Mouse (Mus musculus): ENCODE measurements around the gene Zc3h10. TPM values are rescaled to one million over a fixed set of nuclear protein-coding genes. Genes with fewer than 3 reads are reported as not detected.

The Zc3h10 gene
- polyA plus RNA-seq, 1 experiment from 2014 or later, result 9.5 TPM

DNA sequence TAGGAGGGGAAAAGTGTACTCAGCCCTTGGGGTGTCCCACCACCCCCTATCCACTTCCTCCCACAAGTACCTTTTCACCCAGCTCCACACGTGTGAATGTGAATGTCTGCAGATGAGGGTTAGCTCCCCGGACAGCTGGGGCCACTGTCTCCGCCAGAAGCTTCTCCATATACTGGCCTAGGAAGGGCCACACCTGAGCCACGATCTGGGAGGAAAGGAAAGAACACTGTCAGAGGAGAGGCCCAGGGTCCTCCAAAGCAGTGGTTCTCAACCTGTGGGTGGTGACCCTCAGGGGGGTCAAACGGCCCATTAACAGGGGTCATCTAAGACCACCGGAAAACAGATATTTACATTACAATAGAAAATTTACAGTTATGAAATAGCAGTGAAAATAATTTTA is 25.2 kb downstream of the Zc3h10 start:
- Histone ChIP-seq H3K36me3 (ENCODE audit: control insufficient read depth, insufficient read depth) (peaks cover 22% of the 10 kb centered on the region), H3K9me3 (replicated peaks; ENCODE audit: control insufficient read depth, low read length) (no peaks in the 10 kb centered on the region), H3K4me2 (ENCODE audit: low read depth, low read length) (no peak overlapping the region), H3K9ac (ENCODE audit: low read length) (no peak overlapping the region), H3K4me1 (ENCODE audit: control insufficient read depth, insufficient read depth, low read length) (peaks cover 7% of the 10 kb centered on the region), H3K27me3 (ENCODE audit: control insufficient read depth, insufficient read depth, low read length) (no peaks in the 10 kb centered on the region), H3K27ac (ENCODE audit: low read length) (no peak overlapping the region), H3K4me3 (ENCODE audit: low read length) (no peak overlapping the region)
- no peak for ATAC-seq (replicated peaks; ENCODE audit: extremely low read depth, insufficient read depth, low FRiP score)
- WGBS, result 75% methylated on average over 6 of the region's 6 CpGs

DNA sequence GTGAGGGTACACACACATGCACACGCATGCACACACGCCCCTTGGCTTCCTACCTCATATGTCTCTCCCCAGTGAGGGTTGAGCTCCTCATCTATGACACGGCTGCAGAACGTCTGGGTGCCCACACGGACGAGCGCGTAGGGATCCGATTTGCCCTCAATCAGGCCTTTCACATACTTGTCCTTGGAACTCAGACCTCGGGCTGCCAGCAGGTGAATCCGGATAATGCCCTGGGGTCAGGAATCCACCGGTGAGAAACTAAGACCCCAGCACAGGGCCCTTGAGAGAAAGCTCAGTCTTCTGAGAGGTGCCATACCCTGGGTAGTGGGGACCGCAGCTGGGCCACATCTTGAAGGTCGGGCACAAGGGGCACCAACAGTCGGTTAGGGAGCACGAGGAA is 27.0 kb downstream of the Zc3h10 start:
- Histone ChIP-seq H3K27me3 (ENCODE audit: control insufficient read depth, insufficient read depth, low read length) (no peaks in the 10 kb centered on the region), H3K4me3 (ENCODE audit: low read length) (no peak overlapping the region), H3K9me3 (replicated peaks; ENCODE audit: control insufficient read depth, low read length) (no peaks in the 10 kb centered on the region), H3K36me3 (ENCODE audit: control insufficient read depth, insufficient read depth) (peaks cover 37% of the 10 kb centered on the region), H3K4me2 (ENCODE audit: low read depth, low read length) (no peak overlapping the region), H3K27ac (ENCODE audit: low read length) (no peak overlapping the region), H3K4me1 (ENCODE audit: control insufficient read depth, insufficient read depth, low read length) (peaks cover 7% of the 10 kb centered on the region), H3K9ac (ENCODE audit: low read length) (no peak overlapping the region)
- WGBS, result 87% methylated on average over 16 of the region's 16 CpGs
- no peak for ATAC-seq (replicated peaks; ENCODE audit: extremely low read depth, insufficient read depth, low FRiP score)

DNA sequence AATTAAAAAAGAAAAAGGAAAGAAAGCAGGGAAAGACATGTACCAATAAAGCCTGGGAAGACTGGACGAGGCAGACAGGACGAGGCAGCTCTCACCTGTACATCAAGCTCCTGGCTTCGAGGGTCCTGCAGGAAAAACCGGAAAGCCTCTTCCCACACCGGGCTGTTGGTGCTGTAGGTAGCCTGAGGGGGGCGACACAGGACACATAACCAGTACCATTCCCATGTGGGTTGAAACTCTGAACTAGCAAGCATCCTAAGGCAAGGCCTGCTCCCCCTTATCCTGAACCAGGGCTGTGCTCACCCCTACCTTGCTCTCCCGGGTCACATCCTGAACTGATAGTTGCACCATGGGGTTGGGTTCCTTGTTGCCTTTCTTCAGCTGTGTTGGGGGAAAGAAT is 28.7 kb downstream of the Zc3h10 start:
- no peak overlapping the region for H3K4me3 ChIP-seq (ENCODE audit: low read length)
- H3K27ac ChIP-seq (ENCODE audit: low read length), result no peak overlapping the region
- ATAC-seq (replicated peaks; ENCODE audit: extremely low read depth, insufficient read depth, low FRiP score), result 0 out of 2 replicates have a peak, but pooled peaks have one; percentile 9
- 74% methylated on average over 7 of the region's 7 CpGs for WGBS
- H3K4me1 ChIP-seq (ENCODE audit: control insufficient read depth, insufficient read depth, low read length), result peaks cover under 1% of the 10 kb centered on the region; the same call in 1 of the 2 replicates
- no peak overlapping the region for H3K9ac ChIP-seq (ENCODE audit: low read length)
- no peaks in the 10 kb centered on the region for H3K9me3 ChIP-seq (replicated peaks; ENCODE audit: control insufficient read depth, low read length)
- no peaks in the 10 kb centered on the region for H3K27me3 ChIP-seq (ENCODE audit: control insufficient read depth, insufficient read depth, low read length)
- H3K4me2 ChIP-seq (ENCODE audit: low read depth, low read length), result no peak overlapping the region
- H3K36me3 ChIP-seq (ENCODE audit: control insufficient read depth, insufficient read depth), result peaks cover 42% of the 10 kb centered on the region

DNA sequence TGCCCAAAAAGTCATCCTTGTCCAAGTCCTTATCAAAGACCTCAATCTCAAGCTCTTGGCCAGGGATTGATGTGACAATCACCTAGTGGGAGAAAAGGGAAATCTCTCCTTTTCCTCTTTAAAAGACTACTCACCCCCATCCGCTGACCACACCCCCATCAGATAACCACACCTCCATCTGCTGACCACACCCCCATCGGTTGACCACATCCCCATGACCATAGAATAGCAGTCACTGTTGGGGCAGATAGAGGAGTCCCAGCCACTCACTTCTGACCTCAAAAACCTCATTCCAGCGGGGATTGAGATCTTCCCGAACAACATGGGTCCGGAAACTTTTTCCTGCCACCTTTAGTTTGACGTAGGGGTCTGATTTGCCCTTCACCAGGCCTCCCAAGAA is 30.9 kb downstream of the Zc3h10 start:
- H3K4me3 ChIP-seq (ENCODE audit: low read length), result no peak overlapping the region
- no peaks in the 10 kb centered on the region for H3K27me3 ChIP-seq (ENCODE audit: control insufficient read depth, insufficient read depth, low read length)
- no peak for ATAC-seq (replicated peaks; ENCODE audit: extremely low read depth, insufficient read depth, low FRiP score)
- no peak overlapping the region for H3K4me2 ChIP-seq (ENCODE audit: low read depth, low read length)
- H3K9me3 ChIP-seq (replicated peaks; ENCODE audit: control insufficient read depth, low read length), result no peaks in the 10 kb centered on the region
- 43% methylated on average over 6 of the region's 6 CpGs for WGBS
- H3K9ac ChIP-seq (ENCODE audit: low read length), result no peak overlapping the region
- H3K27ac ChIP-seq (ENCODE audit: low read length), result no peak overlapping the region
- no peaks in the 10 kb centered on the region for H3K4me1 ChIP-seq (ENCODE audit: control insufficient read depth, insufficient read depth, low read length)
- peaks cover 44% of the 10 kb centered on the region for H3K36me3 ChIP-seq (ENCODE audit: control insufficient read depth, insufficient read depth)

DNA sequence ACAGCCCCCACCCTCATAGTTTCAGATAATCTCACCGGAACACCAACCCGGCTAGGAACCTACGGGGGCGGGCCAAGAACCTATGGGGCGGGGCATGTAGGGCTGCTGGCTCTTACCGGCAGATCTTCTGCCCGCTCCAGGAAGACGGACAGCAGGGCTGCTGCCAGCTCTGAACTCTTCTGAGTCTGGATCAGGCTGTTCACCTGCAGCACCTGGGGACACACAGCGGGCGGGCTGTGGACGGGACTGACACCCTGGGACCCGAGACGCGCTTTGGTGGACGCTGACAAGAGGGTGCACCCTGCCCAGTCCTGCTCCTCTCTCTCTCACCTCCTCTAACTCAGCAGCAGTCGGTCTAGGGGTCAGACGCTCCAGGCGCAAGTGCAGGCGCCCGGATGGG is 31.5 kb downstream of the Zc3h10 start:
- no peaks in the 10 kb centered on the region for H3K9me3 ChIP-seq (replicated peaks; ENCODE audit: control insufficient read depth, low read length)
- no peak overlapping the region for H3K4me3 ChIP-seq (ENCODE audit: low read length)
- H3K27ac ChIP-seq (ENCODE audit: low read length), result no peak overlapping the region
- H3K4me1 ChIP-seq (ENCODE audit: control insufficient read depth, insufficient read depth, low read length), result no peaks in the 10 kb centered on the region
- no peak for ATAC-seq (replicated peaks; ENCODE audit: extremely low read depth, insufficient read depth, low FRiP score)
- 51% methylated on average over 20 of the region's 20 CpGs for WGBS
- peaks cover 41% of the 10 kb centered on the region for H3K36me3 ChIP-seq (ENCODE audit: control insufficient read depth, insufficient read depth)
- no peak overlapping the region for H3K9ac ChIP-seq (ENCODE audit: low read length)
- H3K27me3 ChIP-seq (ENCODE audit: control insufficient read depth, insufficient read depth, low read length), result no peaks in the 10 kb centered on the region
- H3K4me2 ChIP-seq (ENCODE audit: low read depth, low read length), result no peak overlapping the region

DNA sequence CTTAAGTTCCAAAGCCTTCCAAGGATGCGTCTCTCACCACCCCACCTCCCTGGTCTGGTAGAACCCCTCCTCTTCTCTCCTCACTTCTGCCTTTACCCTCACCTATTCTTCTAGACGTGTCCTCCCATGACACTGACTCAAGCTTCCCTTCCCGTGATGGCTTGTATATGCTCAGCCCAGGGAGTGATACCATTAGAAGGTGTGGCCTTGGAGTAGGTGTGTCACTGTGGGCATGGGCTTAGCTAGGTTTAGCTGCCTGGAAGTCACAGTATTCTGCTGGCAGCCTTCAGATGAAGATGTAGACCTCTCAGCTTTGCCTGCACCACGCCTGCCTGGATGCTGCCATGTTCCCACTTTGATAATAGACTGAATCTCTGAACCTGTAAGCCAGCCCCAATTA is 32.5 kb downstream of the Zc3h10 start:
- no peaks in the 10 kb centered on the region for H3K27me3 ChIP-seq (ENCODE audit: control insufficient read depth, insufficient read depth, low read length)
- no peak overlapping the region for H3K4me3 ChIP-seq (ENCODE audit: low read length)
- no peaks in the 10 kb centered on the region for H3K4me1 ChIP-seq (ENCODE audit: control insufficient read depth, insufficient read depth, low read length)
- ATAC-seq (replicated peaks; ENCODE audit: extremely low read depth, insufficient read depth, low FRiP score), result no peak
- no peak overlapping the region for H3K9ac ChIP-seq (ENCODE audit: low read length)
- peaks cover 40% of the 10 kb centered on the region for H3K36me3 ChIP-seq (ENCODE audit: control insufficient read depth, insufficient read depth)
- H3K9me3 ChIP-seq (replicated peaks; ENCODE audit: control insufficient read depth, low read length), result no peaks in the 10 kb centered on the region
- no peak overlapping the region for H3K27ac ChIP-seq (ENCODE audit: low read length)
- 87% methylated on average over 4 of the region's 4 CpGs for WGBS
- no peak overlapping the region for H3K4me2 ChIP-seq (ENCODE audit: low read depth, low read length)

DNA sequence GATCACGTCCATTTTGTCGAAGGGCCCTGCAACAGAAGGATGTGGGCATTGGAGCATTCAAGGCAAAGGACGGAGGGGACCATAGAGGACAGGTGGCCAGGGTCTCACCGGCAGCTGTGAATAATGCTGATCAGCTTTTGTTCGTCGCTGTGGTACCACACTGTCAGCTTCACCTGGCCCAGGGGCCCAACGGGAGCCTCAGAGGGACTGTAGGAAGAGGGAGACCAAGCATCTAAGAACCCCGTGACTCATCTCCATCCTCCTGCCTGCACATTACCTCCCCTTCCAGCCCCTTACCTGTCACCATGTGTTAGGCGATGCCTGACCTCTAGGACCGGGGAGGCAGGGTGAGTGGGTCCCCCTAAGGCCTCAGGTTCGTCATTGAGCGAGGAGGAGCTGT is 35.8 kb downstream of the Zc3h10 start:
- Histone ChIP-seq H3K27ac (ENCODE audit: low read length) (no peak overlapping the region), H3K4me2 (ENCODE audit: low read depth, low read length) (no peak overlapping the region), H3K9ac (ENCODE audit: low read length) (no peak overlapping the region), H3K9me3 (replicated peaks; ENCODE audit: control insufficient read depth, low read length) (no peaks in the 10 kb centered on the region), H3K4me1 (ENCODE audit: control insufficient read depth, insufficient read depth, low read length) (no peaks in the 10 kb centered on the region), H3K4me3 (ENCODE audit: low read length) (no peak overlapping the region), H3K27me3 (ENCODE audit: control insufficient read depth, insufficient read depth, low read length) (no peaks in the 10 kb centered on the region), H3K36me3 (ENCODE audit: control insufficient read depth, insufficient read depth) (peaks cover 27% of the 10 kb centered on the region)
- ATAC-seq (replicated peaks; ENCODE audit: extremely low read depth, insufficient read depth, low FRiP score), result no peak
- 84% methylated on average over 12 of the region's 12 CpGs for WGBS

DNA sequence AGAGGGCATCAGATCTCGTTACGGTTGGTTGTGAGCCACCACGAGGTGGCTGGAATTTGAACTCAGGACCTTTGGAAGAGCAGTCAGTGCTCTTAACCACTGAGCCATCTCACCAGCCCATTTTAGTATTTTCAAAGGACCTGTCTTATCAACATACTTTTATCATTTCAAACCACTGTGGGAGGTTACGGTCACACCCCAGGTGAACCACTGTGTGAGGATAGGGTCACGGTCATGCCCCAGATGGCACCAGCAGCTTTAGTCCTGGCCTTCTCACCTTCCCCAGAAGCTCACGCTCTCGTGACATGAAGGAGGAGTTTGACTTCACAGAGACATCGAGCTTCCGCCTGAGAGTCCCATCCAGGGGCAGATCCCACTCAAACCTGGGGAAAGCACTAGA is 36.4 kb downstream of the Zc3h10 start:
- no peak overlapping the region for H3K4me3 ChIP-seq (ENCODE audit: low read length)
- no peaks in the 10 kb centered on the region for H3K27me3 ChIP-seq (ENCODE audit: control insufficient read depth, insufficient read depth, low read length)
- 84% methylated on average over 9 of the region's 9 CpGs for WGBS
- H3K36me3 ChIP-seq (ENCODE audit: control insufficient read depth, insufficient read depth), result peaks cover 21% of the 10 kb centered on the region
- no peak for ATAC-seq (replicated peaks; ENCODE audit: extremely low read depth, insufficient read depth, low FRiP score)
- H3K27ac ChIP-seq (ENCODE audit: low read length), result no peak overlapping the region
- no peak overlapping the region for H3K9ac ChIP-seq (ENCODE audit: low read length)
- H3K4me2 ChIP-seq (ENCODE audit: low read depth, low read length), result no peak overlapping the region
- no peaks in the 10 kb centered on the region for H3K4me1 ChIP-seq (ENCODE audit: control insufficient read depth, insufficient read depth, low read length)
- H3K9me3 ChIP-seq (replicated peaks; ENCODE audit: control insufficient read depth, low read length), result no peaks in the 10 kb centered on the region

DNA sequence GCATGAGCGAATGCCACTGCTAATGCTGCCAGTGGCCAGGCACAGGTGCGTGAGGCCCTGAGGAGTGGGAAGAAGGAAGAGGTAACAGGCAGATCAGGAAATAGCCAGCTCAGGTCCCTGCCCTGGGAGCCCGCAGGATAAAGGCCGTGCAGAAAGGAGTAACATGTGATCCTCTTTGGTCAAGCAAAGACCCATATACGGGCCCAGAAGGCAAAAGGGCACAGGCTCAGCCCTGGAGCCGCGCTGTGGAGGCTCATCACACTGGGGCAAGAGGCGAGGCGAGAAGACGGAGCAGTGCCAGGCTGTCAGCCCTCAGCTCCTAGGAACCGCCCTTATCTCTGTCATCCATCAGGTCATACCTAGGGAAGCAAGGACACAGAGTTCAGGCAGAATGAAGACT is 37.3 kb downstream of the Zc3h10 start:
- Histone ChIP-seq H3K9me3 (replicated peaks; ENCODE audit: control insufficient read depth, low read length) (no peaks in the 10 kb centered on the region), H3K27me3 (ENCODE audit: control insufficient read depth, insufficient read depth, low read length) (no peaks in the 10 kb centered on the region), H3K36me3 (ENCODE audit: control insufficient read depth, insufficient read depth) (peaks cover 13% of the 10 kb centered on the region), H3K9ac (ENCODE audit: low read length) (no peak overlapping the region), H3K4me2 (ENCODE audit: low read depth, low read length) (no peak overlapping the region), H3K4me3 (ENCODE audit: low read length) (no peak overlapping the region), H3K27ac (ENCODE audit: low read length) (no peak overlapping the region), H3K4me1 (ENCODE audit: control insufficient read depth, insufficient read depth, low read length) (no peaks in the 10 kb centered on the region; the same call in 1 of the 2 replicates)
- no peak for ATAC-seq (replicated peaks; ENCODE audit: extremely low read depth, insufficient read depth, low FRiP score)
- 81% methylated on average over 11 of the region's 11 CpGs for WGBS

DNA sequence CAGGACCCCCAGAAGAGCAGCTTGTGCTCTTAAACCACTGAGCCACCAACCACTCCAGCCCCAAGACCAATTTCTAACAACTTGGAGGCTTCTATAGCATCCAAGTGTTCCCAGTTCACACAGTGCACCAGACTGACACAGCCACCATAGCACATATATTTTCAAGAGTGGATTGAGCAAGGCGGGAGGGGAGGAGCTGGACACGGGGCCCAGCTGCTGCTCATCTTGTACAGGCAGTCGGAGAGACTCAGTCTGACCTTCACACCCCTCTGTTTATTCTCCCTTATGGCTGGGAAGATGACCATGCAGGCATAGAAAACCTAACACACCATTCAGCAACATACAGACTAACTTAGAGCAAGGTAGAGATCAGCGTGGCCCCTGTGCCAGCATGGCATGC is 37.7 kb downstream of the Zc3h10 start:
- Histone ChIP-seq H3K4me3 (ENCODE audit: low read length) (no peak overlapping the region), H3K9me3 (replicated peaks; ENCODE audit: control insufficient read depth, low read length) (no peaks in the 10 kb centered on the region), H3K4me1 (ENCODE audit: control insufficient read depth, insufficient read depth, low read length) (peaks cover 3% of the 10 kb centered on the region), H3K36me3 (ENCODE audit: control insufficient read depth, insufficient read depth) (peaks cover 10% of the 10 kb centered on the region; the same call in 1 of the 2 replicates), H3K27ac (ENCODE audit: low read length) (no peak overlapping the region), H3K27me3 (ENCODE audit: control insufficient read depth, insufficient read depth, low read length) (no peaks in the 10 kb centered on the region), H3K9ac (ENCODE audit: low read length) (no peak overlapping the region), H3K4me2 (ENCODE audit: low read depth, low read length) (no peak overlapping the region)
- 77% methylated on average over 4 of the region's 4 CpGs for WGBS
- ATAC-seq (replicated peaks; ENCODE audit: extremely low read depth, insufficient read depth, low FRiP score), result no peak
